Mouse (Mus musculus) E14TG2a.4 (cell line): ENCODE data around the gene Sos1.
A peak's percentile ranks its signal among the peaks of the same experiment; 100 is the strongest.

ENCODE experiments used
- H3K27me3 ChIP-seq: 2 replicates; pipeline ENCODE4 v1.6.1; 2014; ENCODE audit warnings: low read length, control low read depth; ENCODE audit not compliant: insufficient read depth
- H3K36me3 ChIP-seq: 2 replicates; pipeline ENCODE4 v1.6.1; 2014; ENCODE audit warnings: low read length, control low read depth; ENCODE audit not compliant: insufficient read depth
- H3K4me1 ChIP-seq: replicated peaks from 2 replicates; pipeline ENCODE4 v1.6.1; 2014; ENCODE audit warnings: low read depth, low read length, control low read depth
- H3K4me3 ChIP-seq: replicated peaks from 2 replicates; pipeline ENCODE4 v1.5.1; 2014; ENCODE audit warnings: mild to moderate bottlenecking, low read length
- H3K9me3 ChIP-seq: 2 replicates; pipeline ENCODE4 v1.6.1; 2014; ENCODE audit warnings: low read length, control low read depth
- CTCF ChIP-seq: conservative IDR thresholded peaks from 2 replicates; pipeline ENCODE4 v1.5.1; 2014; ENCODE audit warnings: low read length
- NANOG ChIP-seq: IDR thresholded peaks from 2 replicates; pipeline ENCODE4 v1.6.1; 2014; ENCODE audit warnings: borderline replicate concordance, low read length, mixed read lengths
- POU5F1 ChIP-seq: IDR thresholded peaks from 2 replicates; pipeline ENCODE4 v1.6.1; 2014; ENCODE audit warnings: low read length, borderline replicate concordance

The Sos1 gene

DNA sequence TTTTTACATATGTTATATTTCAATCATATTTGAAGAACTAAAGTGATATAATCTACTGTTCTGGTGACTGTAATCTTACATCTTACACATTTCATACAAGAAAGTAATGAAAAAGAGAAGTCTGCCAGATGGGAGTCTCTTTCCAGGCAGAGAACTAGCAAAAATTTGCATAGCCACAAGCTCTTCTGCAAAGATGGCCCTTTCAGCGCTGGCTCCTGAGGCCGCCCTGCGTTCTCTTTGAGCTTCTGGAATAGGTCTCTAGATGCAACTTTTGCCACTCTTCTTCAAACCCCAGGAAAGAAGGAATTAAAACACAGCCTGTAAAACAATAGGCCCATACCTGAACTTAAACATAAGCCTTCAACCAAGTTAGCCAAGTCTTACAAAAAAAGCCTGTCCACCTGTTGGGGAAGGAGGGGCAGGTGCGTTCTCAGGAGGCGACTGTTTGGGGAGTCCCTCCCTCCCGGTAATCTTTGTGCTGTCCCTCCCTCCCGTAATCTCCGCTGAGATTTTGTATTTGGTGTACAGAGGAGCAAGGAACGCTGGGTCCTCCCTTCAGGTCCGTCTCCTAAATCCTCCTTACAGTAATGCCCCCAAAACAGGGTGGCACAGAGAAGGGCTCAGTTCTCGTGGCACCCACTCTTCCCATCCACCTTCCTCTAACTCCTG lies 18.5 kb upstream of the Sos1 start:
- no peaks in the 10 kb centered on the region for H3K9me3 ChIP-seq
- TF ChIP-seq POU5F1 (no peak), CTCF (no peak), NANOG (no peak)
- H3K4me3 ChIP-seq, result peak overlapping the region; percentile 69
- H3K36me3 ChIP-seq, result 0 out of 2 replicates have a peak, but pooled peaks cover 2% of the 10 kb centered on the region
- H3K27me3 ChIP-seq, result no peaks in the 10 kb centered on the region
- H3K4me1 ChIP-seq, result peaks cover 72% of the 10 kb centered on the region

DNA sequence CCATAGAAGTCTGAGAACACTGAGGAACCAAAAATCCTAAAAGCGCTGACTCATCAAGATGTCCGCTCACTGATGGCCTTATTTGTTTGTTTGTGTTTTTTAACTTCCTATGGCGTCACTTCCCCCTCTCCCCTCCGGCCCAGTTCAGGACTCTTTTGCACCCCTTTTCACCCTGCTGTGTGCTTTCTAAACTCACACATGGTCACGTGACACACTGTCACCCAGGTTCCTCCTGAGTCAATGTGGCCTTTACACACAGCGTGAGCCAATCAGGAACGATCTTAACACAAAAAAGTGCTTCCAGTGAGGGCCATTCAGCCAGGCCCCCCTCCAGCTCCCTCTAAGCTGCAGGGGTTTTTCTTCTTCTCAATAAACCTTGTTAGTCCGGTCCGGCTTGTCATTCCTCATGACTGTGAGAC lies 16.9 kb upstream of the Sos1 start:
- Histone ChIP-seq H3K4me3 (peak overlapping the region; percentile 55), H3K36me3 (no peaks in the 10 kb centered on the region), H3K27me3 (no peaks in the 10 kb centered on the region), H3K4me1 (peaks cover 65% of the 10 kb centered on the region), H3K9me3 (no peaks in the 10 kb centered on the region)
- no peak for TF ChIP-seq CTCF
- TF ChIP-seq NANOG, result peak; percentile 81
- TF ChIP-seq POU5F1, result no peak

GRCm38 (mm10) chr17:80496607-80497170 lies 16.4 kb upstream of the Sos1 start:
- H3K9me3 ChIP-seq, result no peaks in the 10 kb centered on the region
- H3K36me3 ChIP-seq, result no peaks in the 10 kb centered on the region
- TF ChIP-seq NANOG, result no peak
- TF ChIP-seq POU5F1, result no peak
- no peak for TF ChIP-seq CTCF
- H3K27me3 ChIP-seq, result no peaks in the 10 kb centered on the region
- peak overlapping the region; percentile 55 for H3K4me3 ChIP-seq
- peaks cover 60% of the 10 kb centered on the region for H3K4me1 ChIP-seq

- TF ChIP-seq NANOG (no peak), POU5F1 (no peak), CTCF (no peak)
- Histone ChIP-seq H3K9me3 (no peaks in the 10 kb centered on the region), H3K4me1 (peaks cover 60% of the 10 kb centered on the region), H3K4me3 (peak overlapping the region; percentile 55; the same call in 1 of the 2 replicates), H3K27me3 (no peaks in the 10 kb centered on the region), H3K36me3 (no peaks in the 10 kb centered on the region)
Measured at GRCm38 (mm10) chr17:80496185-80496584, 15.9 kb upstream of the Sos1 start.

DNA sequence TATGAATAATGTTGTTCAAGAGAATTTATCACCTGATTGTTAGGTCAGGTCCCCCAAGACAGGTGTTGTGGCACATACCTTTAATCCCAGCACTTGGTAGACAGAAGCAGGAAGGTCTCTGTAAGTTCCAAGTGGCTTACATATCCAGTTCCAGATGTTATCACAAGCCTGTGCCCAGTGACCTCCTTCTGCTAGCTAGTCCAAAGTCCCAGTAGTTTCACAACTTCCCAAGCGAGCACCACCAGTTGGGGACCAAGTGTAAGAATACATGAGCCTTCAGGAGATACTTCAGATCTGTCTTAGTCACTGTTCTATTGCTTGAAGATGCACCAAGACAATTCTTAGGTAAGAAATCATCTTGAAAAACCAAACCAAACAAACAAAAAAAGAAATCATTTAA lies 13.6 kb upstream of the Sos1 start:
- TF ChIP-seq POU5F1 (no peak), NANOG (no peak), CTCF (no peak)
- Histone ChIP-seq H3K9me3 (no peaks in the 10 kb centered on the region), H3K36me3 (no peaks in the 10 kb centered on the region), H3K4me1 (peaks cover 50% of the 10 kb centered on the region), H3K27me3 (no peaks in the 10 kb centered on the region), H3K4me3 (no peak overlapping the region)

GRCm38 (mm10) chr17:80492811-80493210 lies 12.6 kb upstream of the Sos1 start:
- peaks cover 40% of the 10 kb centered on the region for H3K4me1 ChIP-seq
- H3K27me3 ChIP-seq, result no peaks in the 10 kb centered on the region
- H3K36me3 ChIP-seq, result no peaks in the 10 kb centered on the region
- no peaks in the 10 kb centered on the region for H3K9me3 ChIP-seq
- no peak for TF ChIP-seq POU5F1
- no peak for TF ChIP-seq NANOG
- no peak for TF ChIP-seq CTCF
- H3K4me3 ChIP-seq, result no peak overlapping the region

DNA sequence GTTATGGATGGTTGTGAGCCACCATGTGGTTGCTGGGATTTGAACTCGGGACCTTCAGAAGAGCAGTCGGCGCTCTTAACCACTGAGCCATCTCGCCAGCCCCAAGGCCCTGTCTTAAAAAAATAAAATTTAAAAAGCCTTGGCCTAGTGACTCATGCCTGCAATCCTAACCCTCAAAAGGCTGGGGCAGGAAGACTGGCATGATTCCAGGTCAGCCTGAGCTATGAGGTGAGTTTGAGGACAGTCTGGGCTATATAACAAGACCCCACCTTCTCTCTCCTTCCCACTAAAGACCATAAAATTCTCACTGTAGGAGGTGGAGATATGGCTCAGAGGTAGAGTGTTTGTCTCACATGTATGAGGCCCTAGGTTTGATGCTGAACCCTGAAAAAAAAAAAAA lies 12.0 kb upstream of the Sos1 start:
- Histone ChIP-seq H3K4me1 (peaks cover 36% of the 10 kb centered on the region), H3K27me3 (no peaks in the 10 kb centered on the region), H3K9me3 (no peaks in the 10 kb centered on the region), H3K36me3 (no peaks in the 10 kb centered on the region), H3K4me3 (no peak overlapping the region)
- TF ChIP-seq NANOG (no peak), CTCF (no peak), POU5F1 (no peak)

DNA sequence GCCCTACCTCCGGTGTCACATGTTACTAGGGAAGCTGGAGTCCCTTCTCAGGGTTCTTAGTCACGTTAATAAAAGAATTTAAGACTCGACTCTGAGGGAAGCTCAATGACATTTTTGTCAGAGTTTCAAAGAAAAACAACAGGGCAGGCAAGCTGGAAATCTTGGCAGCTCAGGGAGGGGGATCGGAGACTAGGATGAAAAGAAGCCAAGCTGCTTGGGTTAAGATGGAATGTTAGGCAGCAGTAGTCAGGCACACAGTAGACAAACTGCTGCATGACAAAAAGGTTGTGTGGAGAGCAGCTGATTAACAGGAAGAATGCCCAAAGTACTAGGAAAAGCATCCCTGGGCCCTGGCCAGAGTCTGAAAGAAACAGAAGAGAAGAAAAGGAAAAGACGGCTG lies 9.9 kb upstream of the Sos1 start:
- TF ChIP-seq CTCF (no peak), NANOG (no peak), POU5F1 (no peak)
- Histone ChIP-seq H3K27me3 (no peaks in the 10 kb centered on the region), H3K36me3 (no peaks in the 10 kb centered on the region), H3K9me3 (no peaks in the 10 kb centered on the region), H3K4me3 (no peak overlapping the region), H3K4me1 (peaks cover 18% of the 10 kb centered on the region)

DNA sequence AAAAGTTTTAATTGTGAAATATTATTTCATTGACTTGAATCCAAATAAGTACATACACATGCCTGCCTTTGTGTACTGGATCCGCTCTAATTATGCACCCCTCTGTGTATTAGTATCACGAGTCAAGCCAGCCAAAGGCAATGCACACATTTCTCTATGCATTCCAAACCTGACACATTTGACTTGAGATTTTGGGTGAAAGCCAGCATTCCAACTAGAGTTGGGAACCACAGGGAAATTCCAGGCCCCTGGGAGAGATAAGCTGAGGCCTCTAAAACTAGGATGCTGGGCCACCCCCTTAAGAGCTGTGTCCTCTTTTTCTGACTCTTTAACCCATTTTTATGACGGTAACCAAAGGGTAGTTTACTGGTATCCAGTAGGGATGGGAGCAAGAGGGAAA lies 8.7 kb upstream of the Sos1 start:
- H3K27me3 ChIP-seq, result no peaks in the 10 kb centered on the region
- H3K36me3 ChIP-seq, result no peaks in the 10 kb centered on the region
- H3K4me3 ChIP-seq, result no peak overlapping the region
- TF ChIP-seq POU5F1 (no peak), CTCF (no peak), NANOG (no peak)
- no peaks in the 10 kb centered on the region for H3K9me3 ChIP-seq
- peaks cover 18% of the 10 kb centered on the region for H3K4me1 ChIP-seq
